Comparison of ENCODE assay signal across 11 mouse cellular contexts in the genomic region with DNA sequence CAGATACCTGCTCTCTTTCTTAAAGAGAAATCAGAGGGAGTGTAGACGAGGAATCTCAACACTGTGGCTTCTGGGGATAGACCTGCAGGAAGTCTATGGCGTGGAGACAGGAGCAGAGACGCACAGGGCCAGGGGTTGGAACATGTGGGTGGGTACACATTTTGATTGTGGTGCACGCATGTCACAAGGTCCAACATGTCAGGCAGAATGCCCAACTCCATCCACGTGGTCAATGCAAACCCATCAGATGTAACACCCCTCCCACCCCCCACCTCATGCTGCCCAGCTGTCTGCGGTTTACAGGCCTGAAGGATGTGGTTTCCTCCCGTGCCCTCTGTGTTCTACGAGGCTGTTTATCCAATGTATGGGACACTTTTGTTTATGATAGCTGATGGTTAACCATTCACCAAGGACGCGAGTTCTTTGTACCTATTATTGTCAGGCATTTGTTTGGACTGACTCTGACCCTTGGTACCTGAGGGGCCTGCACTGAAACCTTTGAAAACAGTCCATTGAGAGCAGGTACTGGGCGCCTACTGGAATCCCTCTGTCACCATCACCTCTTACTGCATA.
A peak's percentile ranks its signal among the peaks of the same experiment; 100 is the strongest.
DNase-seq lines count a peak whose midpoint lies in the region; ATAC-seq and TF ChIP-seq lines count a peak whose summit lies in the region.
"Had no signal": no experiment of that assay in that cellular context is flagged by ENCODE, and none has a peak within 500 bp of the region (broad histone marks: within the 10 kb centered on the region; RNA-seq: fewer than 3 reads in every experiment).

No protein-coding gene starts in this region.

- TF ChIP-seq CTCF in C2C12 (IDR thresholded peaks at IDR 0.05; ENCODE audit: control insufficient read depth, insufficient read depth, insufficient read length) = no peak

- H3K79me2 ChIP-seq in C2C12 (ENCODE audit: control insufficient read depth, insufficient read depth) = no peaks in the 10 kb centered on the region

- H3K27me3 ChIP-seq in C2C12 (ENCODE audit: control insufficient read depth, insufficient read depth, insufficient read length) = no peaks in the 10 kb centered on the region
- no peaks in the 10 kb centered on the region for H3K27me3 ChIP-seq in embryonic facial prominence, embryonic 12.5 days
- H3K27me3 ChIP-seq: neural tube, embryonic 13.5 days had no signal

- no peak overlapping the region for H3ac ChIP-seq in C2C12 (ENCODE audit: control insufficient read depth, insufficient read length, low read depth)

- H3K9me3 ChIP-seq in embryonic facial prominence, embryonic 12.5 days = no peaks in the 10 kb centered on the region
- H3K9me3 ChIP-seq: neural tube, embryonic 13.5 days had no signal

- ATAC-seq in embryonic facial prominence, embryonic 12.5 days (ENCODE audit: insufficient number of reproducible peaks, insufficient read depth, low FRiP score, low TSS enrichment) = no peak
- ATAC-seq in megakaryocyte, adult 5-6 weeks (ENCODE audit: poor library complexity, severe bottlenecking) = peak; percentile 54

- no peak overlapping the region for H3K4me3 ChIP-seq in C2C12 (ENCODE audit: insufficient read depth, poor library complexity, severe bottlenecking)
- H3K4me3 ChIP-seq in embryonic facial prominence, embryonic 12.5 days = no peak overlapping the region
- H3K4me3 ChIP-seq: neural tube, embryonic 13.5 days had no signal

- whole genome bisulfite sequencing in embryonic facial prominence, embryonic 12.5 days = 66% methylated on average over 11 of the region's 11 CpGs

- no peaks in the 10 kb centered on the region for H3K79me3 ChIP-seq in C2C12 (ENCODE audit: low read depth)

- no peaks in the 10 kb centered on the region for H3K36me3 ChIP-seq in C2C12 (ENCODE audit: control insufficient read depth, insufficient read depth)
- H3K36me3 ChIP-seq in embryonic facial prominence, embryonic 12.5 days = no peaks in the 10 kb centered on the region
- H3K36me3 ChIP-seq: neural tube, embryonic 13.5 days had no signal

- no peak overlapping the region for H3K9ac ChIP-seq in embryonic facial prominence, embryonic 12.5 days
- H3K9ac ChIP-seq: neural tube, embryonic 13.5 days had no signal

- no peak overlapping the region for H3K4me2 ChIP-seq in embryonic facial prominence, embryonic 12.5 days (replicated peaks)
- H3K4me2 ChIP-seq: neural tube, embryonic 13.5 days had no signal

- H3K27ac ChIP-seq in embryonic facial prominence, embryonic 12.5 days = peak overlapping the region; percentile 67

- peaks cover 10% of the 10 kb centered on the region; the same call in 1 of the 2 replicates for H3K4me1 ChIP-seq in embryonic facial prominence, embryonic 12.5 days

- DNase-seq in kidney, adult 9 months = peak; percentile 48
- DNase-seq in urinary bladder, postnatal 25 days (ENCODE audit: low spot score) = no peak
- DNase-seq in right cerebral cortex, postnatal 25 days = no peak
- DNase-seq in right cerebral cortex, postnatal 4 days = no peak
- DNase-seq: cerebellum, adult 2 months; heart, postnatal 10 days; lung, adult 2 months had no signal

TF ChIP-seq in C2C12, 6 proteins besides CTCF, POLR2A, EP300 and RAD21:
- TF ChIP-seq MYOD1 (IDR thresholded peaks at IDR 0.05; ENCODE audit: control insufficient read depth, insufficient read length, low read depth) = peak; percentile 62
- TF ChIP-seq FOSL1 (IDR thresholded peaks at IDR 0.05; ENCODE audit: insufficient read depth, low read length, poor library complexity, severe bottlenecking) = no peak
